Mouse (Mus musculus): ENCODE results near the gene H2-Ab1. TPM values are rescaled to one million over a fixed set of nuclear protein-coding genes. Genes with fewer than 3 reads are reported as not detected.

H2-Ab1 gene
- 26.2 TPM for polyA plus RNA-seq (2014; fragmentation: Illumina TruSeq; extraction: RNeasy Lipid Tissue Mini Kit (QIAGEN cat#74804); ENCODE audit: low read depth, low replicate concordance)

DNA sequence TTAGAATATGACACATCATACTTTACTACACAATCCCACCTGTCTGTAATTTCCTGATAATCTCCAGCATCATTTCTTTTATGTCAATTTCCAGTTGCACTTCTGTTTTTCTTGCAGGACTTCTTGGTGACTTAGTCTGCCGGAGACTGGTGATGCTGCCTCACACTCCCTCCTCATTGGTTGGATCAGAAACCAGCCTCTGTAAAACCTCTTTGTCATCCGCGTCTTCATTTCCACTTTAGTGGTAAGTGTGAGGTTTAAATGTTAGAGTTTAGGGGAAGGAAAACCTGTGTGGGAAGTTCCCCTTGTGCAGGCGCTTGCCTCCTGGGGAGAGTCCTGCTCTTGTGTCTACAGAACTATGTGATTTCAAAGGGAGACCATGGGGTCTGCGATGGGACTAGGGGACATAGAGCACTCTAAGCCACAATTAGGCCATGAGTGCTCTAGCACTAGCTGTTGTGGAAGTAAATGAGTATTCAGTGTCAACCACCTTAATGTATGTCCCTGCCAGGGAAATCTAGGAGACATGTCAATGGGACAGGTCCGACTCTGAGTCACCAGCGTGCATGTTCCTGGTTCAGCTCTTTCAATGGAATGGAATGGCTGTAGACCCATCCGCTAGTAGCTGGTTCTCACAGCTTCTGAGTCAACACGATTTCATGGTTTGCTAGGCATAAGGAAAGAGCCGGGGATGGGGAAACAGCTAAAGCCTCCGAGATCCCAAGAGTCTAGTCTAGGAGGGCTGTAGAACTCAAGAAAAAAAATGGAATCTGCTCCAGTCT lies at the start of gene H2-Ab1:
TSS of gene H2-Ab1 (plus strand) at position 96 of the 782 bp plus-strand sequence.

DNA sequence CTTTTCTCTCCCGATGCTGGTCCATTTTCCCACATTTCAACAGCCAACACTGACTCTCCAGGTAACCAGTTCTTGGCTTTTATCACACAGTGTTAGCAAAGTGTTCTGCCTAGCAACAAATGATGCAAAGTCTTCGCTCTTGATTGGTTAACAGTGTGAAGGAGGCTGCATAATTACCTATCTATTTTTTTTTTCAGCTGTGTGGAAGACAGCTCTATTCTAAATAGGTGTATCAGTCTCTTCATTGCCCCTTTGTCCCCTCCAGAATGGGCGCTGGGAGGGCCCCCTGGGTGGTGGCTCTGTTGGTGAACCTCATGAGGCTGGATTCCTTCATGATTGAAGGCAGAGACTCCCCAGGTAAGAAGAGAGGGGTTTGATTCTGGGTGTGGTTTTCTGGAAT lies 18.8 kb upstream of the H2-Ab1 start, which contains the start of gene H2-Ob:
TSS of gene H2-Ob (plus strand) at position 198 of the 400 bp plus-strand sequence.

GRCm38 (mm10) chr17:34287648-34288047 lies 30.2 kb downstream of the H2-Ab1 start, which contains the start of gene H2-Aa:
TSS of gene H2-Aa (minus strand) at chr17:34287823.

GRCm38 (mm10) chr17:34305380-34306030 lies 48.0 kb downstream of the H2-Ab1 start, which contains the start of gene H2-Eb1:
TSS of gene H2-Eb1 (plus strand) at chr17:34305867.

Other genes starting within 250 kb of the H2-Ab1 start
- 1.9 TPM for gene Ring1, start 233.0 kb upstream of the H2-Ab1 start, polyA plus RNA-seq (2014; fragmentation: Illumina TruSeq; extraction: RNeasy Lipid Tissue Mini Kit (QIAGEN cat#74804); ENCODE audit: low read depth, low replicate concordance)
- gene H2-Ke6, start 229.6 kb upstream of the H2-Ab1 start, polyA plus RNA-seq (2014; fragmentation: Illumina TruSeq; extraction: RNeasy Lipid Tissue Mini Kit (QIAGEN cat#74804); ENCODE audit: low read depth, low replicate concordance), result 6.8 TPM
- gene Slc39a7, start 226.0 kb upstream of the H2-Ab1 start, polyA plus RNA-seq (2014; fragmentation: Illumina TruSeq; extraction: RNeasy Lipid Tissue Mini Kit (QIAGEN cat#74804); ENCODE audit: low read depth, low replicate concordance), result 0.82 TPM
- gene Rxrb, start 225.9 kb upstream of the H2-Ab1 start, polyA plus RNA-seq (2014; fragmentation: Illumina TruSeq; extraction: RNeasy Lipid Tissue Mini Kit (QIAGEN cat#74804); ENCODE audit: low read depth, low replicate concordance), result 0.99 TPM
- gene Col11a2, start 218.3 kb upstream of the H2-Ab1 start, polyA plus RNA-seq (2014; fragmentation: Illumina TruSeq; extraction: RNeasy Lipid Tissue Mini Kit (QIAGEN cat#74804); ENCODE audit: low read depth, low replicate concordance), result not detected
- not detected for gene H2-Oa, start 165.3 kb upstream of the H2-Ab1 start, polyA plus RNA-seq (2014; fragmentation: Illumina TruSeq; extraction: RNeasy Lipid Tissue Mini Kit (QIAGEN cat#74804); ENCODE audit: low read depth, low replicate concordance)
- not detected for gene H2-DMa, start 138.1 kb upstream of the H2-Ab1 start, polyA plus RNA-seq (2014; fragmentation: Illumina TruSeq; extraction: RNeasy Lipid Tissue Mini Kit (QIAGEN cat#74804); ENCODE audit: low read depth, low replicate concordance)
- 272 TPM for gene Brd2, start 135.1 kb upstream of the H2-Ab1 start, polyA plus RNA-seq (2014; fragmentation: Illumina TruSeq; extraction: RNeasy Lipid Tissue Mini Kit (QIAGEN cat#74804); ENCODE audit: low read depth, low replicate concordance)
- not detected for gene H2-DMb2, start 114.4 kb upstream of the H2-Ab1 start, polyA plus RNA-seq (2014; fragmentation: Illumina TruSeq; extraction: RNeasy Lipid Tissue Mini Kit (QIAGEN cat#74804); ENCODE audit: low read depth, low replicate concordance)
- gene H2-DMb1, start 104.6 kb upstream of the H2-Ab1 start, polyA plus RNA-seq (2014; fragmentation: Illumina TruSeq; extraction: RNeasy Lipid Tissue Mini Kit (QIAGEN cat#74804); ENCODE audit: low read depth, low replicate concordance), result 2.0 TPM
- gene Tap1, start 70.1 kb upstream of the H2-Ab1 start, polyA plus RNA-seq (2014; fragmentation: Illumina TruSeq; extraction: RNeasy Lipid Tissue Mini Kit (QIAGEN cat#74804); ENCODE audit: low read depth, low replicate concordance), result 2.2 TPM
- 2.9 TPM for gene Psmb9, start 69.9 kb upstream of the H2-Ab1 start, polyA plus RNA-seq (2014; fragmentation: Illumina TruSeq; extraction: RNeasy Lipid Tissue Mini Kit (QIAGEN cat#74804); ENCODE audit: low read depth, low replicate concordance)
- gene Psmb8, start 60.0 kb upstream of the H2-Ab1 start, polyA plus RNA-seq (2014; fragmentation: Illumina TruSeq; extraction: RNeasy Lipid Tissue Mini Kit (QIAGEN cat#74804); ENCODE audit: low read depth, low replicate concordance), result 1.2 TPM
- gene Tap2, start 54.2 kb upstream of the H2-Ab1 start, polyA plus RNA-seq (2014; fragmentation: Illumina TruSeq; extraction: RNeasy Lipid Tissue Mini Kit (QIAGEN cat#74804); ENCODE audit: low read depth, low replicate concordance), result 0.64 TPM
- gene H2-Ob, start 18.8 kb upstream of the H2-Ab1 start, polyA plus RNA-seq (2014; fragmentation: Illumina TruSeq; extraction: RNeasy Lipid Tissue Mini Kit (QIAGEN cat#74804); ENCODE audit: low read depth, low replicate concordance), result 1.1 TPM
- gene H2-Aa, start 30.1 kb downstream of the H2-Ab1 start, polyA plus RNA-seq (2014; fragmentation: Illumina TruSeq; extraction: RNeasy Lipid Tissue Mini Kit (QIAGEN cat#74804); ENCODE audit: low read depth, low replicate concordance), result 42.5 TPM
- 2.9 TPM for gene H2-Eb1, start 48.2 kb downstream of the H2-Ab1 start, polyA plus RNA-seq (2014; fragmentation: Illumina TruSeq; extraction: RNeasy Lipid Tissue Mini Kit (QIAGEN cat#74804); ENCODE audit: low read depth, low replicate concordance)
- not detected for gene H2-Eb2, start 68.0 kb downstream of the H2-Ab1 start, polyA plus RNA-seq (2014; fragmentation: Illumina TruSeq; extraction: RNeasy Lipid Tissue Mini Kit (QIAGEN cat#74804); ENCODE audit: low read depth, low replicate concordance)
- not detected for gene Btnl2, start 97.1 kb downstream of the H2-Ab1 start, polyA plus RNA-seq (2014; fragmentation: Illumina TruSeq; extraction: RNeasy Lipid Tissue Mini Kit (QIAGEN cat#74804); ENCODE audit: low read depth, low replicate concordance)
- not detected for gene Btnl1, start 119.4 kb downstream of the H2-Ab1 start, polyA plus RNA-seq (2014; fragmentation: Illumina TruSeq; extraction: RNeasy Lipid Tissue Mini Kit (QIAGEN cat#74804); ENCODE audit: low read depth, low replicate concordance)
- gene BC051142, start 141.1 kb downstream of the H2-Ab1 start, polyA plus RNA-seq (2014; fragmentation: Illumina TruSeq; extraction: RNeasy Lipid Tissue Mini Kit (QIAGEN cat#74804); ENCODE audit: low read depth, low replicate concordance), result 3.4 TPM
- not detected for gene Btnl4, start 219.6 kb downstream of the H2-Ab1 start, polyA plus RNA-seq (2014; fragmentation: Illumina TruSeq; extraction: RNeasy Lipid Tissue Mini Kit (QIAGEN cat#74804); ENCODE audit: low read depth, low replicate concordance)

All from adrenal gland, adult 10 weeks (tissue).